Mouse (Mus musculus): Measurements from ENCODE around the gene Ccdc170.
"Not testable (repeated sequence)": the region's sequence is repeated elsewhere in the genome, so short reads cannot be mapped to it uniquely, and the experiment has no call there.

Gene Ccdc170

DNA sequence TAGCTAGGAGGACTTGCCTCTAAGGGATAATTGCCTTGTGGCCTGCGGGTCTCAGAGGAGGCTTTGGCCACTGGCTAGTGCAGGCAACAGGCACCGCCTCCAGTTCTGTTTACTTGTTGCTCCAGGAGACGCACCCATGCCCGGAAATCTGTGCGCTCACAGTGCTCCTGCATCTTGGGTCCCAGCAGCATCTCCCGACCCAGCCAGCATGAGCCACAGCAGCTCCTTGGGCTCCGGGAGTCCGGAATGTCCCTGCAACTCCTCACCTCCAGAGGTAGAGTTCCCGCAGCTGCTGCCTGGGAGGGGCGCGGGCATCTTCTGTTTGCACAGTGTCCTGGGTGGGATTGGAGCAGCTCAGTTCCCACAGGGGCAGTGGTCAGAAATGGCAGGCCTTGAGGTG is at the start of gene Ccdc170:
Gene Ccdc170, plus strand, starts transcription at position 148 of the 400 bp plus-strand sequence.
- peak; percentile 40 for DNase-seq (ENCODE audit: low read depth, low spot score)

DNA sequence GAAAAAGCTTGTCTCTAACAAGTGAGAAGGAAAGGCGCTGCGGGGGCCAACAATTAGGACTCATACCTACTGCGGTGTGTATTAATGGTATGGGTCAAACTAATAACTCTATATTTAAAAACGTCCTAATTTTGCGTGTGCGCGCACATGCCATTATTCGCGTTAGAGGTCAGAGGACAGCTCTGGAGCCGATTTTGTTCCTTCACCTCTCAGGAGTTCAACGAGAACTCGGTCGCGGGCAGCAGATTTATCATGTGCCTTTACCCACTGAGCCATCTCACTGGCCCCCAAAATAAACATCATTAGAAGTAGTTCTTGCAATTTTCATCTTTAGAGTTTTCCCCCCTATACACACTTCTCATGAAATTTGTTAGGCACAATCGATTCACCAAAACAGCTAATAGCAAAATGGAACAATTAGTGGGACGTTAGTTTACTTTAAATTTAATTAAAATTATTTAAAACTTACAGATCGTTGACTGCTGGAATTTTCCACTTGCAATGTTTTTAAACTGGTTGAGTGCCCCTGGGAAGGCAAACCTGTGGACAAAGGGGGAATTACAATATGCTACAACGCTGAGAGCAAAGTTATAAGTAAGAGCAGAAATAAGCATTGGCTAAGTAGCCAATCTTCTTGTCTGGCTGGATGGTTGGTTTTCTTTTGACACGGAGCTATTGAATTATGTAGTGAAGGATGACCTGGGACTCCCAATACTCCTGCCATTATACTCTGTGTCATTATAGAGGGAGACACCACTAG is 49.1 kb upstream of the Ccdc170 start:
- no peak for DNase-seq (ENCODE audit: low read depth, low spot score)

GRCm38 (mm10) chr10:4433871-4434270 is 48.4 kb upstream of the Ccdc170 start:
- not testable (repeated sequence) for DNase-seq (ENCODE audit: low read depth, low spot score)

GRCm38 (mm10) chr10:4435416-4435815 is 46.9 kb upstream of the Ccdc170 start:
- DNase-seq (ENCODE audit: low read depth, low spot score): no peak

DNA sequence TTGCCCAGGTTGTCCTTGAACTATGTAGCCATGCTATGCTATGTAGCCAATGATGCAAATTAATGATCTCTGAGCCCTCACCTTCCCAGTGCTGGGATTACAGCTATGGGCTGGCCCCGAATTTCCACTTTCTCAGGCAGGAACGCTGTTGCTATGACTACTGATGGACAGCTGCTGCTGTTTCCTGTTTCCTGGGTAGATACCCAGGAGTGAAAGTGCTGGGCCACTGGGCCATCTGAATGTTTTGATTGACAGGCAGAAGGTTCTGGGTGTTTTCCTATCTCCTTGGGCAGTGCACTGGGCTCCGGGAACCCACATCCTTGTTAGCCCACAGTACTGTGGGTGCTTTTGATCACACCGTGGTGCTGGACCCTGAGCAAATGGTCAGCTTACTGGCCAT is 25.9 kb upstream of the Ccdc170 start:
- no peak for DNase-seq (ENCODE audit: low read depth, low spot score)

GRCm38 (mm10) chr10:4460201-4460600 is 22.1 kb upstream of the Ccdc170 start:
- DNase-seq (ENCODE audit: low read depth, low spot score): no peak

DNA sequence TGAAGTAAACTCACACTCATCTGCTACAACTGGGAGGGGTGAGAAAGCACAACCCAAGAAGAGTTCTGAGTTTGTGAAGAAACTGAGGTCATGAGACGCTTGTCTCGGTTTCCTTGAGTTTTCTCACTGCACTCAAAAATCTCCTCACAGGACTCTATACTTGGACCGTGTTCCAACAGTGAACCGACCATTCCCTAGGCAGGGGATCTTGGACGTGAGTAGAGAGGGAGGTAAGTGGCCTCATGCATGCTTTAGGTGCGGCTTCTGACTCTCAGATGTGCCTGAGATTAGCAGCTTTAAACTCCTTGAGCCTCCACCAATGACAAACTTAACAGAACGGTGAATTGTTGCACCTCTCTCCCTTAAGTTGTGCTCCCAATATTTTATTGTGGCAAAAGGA is 16.5 kb upstream of the Ccdc170 start:
- DNase-seq (ENCODE audit: low read depth, low spot score): no peak

- DNase-seq (ENCODE audit: low read depth, low spot score): no peak
Observed at GRCm38 (mm10) chr10:4469406-4469805, 12.9 kb upstream of the Ccdc170 start.

DNA sequence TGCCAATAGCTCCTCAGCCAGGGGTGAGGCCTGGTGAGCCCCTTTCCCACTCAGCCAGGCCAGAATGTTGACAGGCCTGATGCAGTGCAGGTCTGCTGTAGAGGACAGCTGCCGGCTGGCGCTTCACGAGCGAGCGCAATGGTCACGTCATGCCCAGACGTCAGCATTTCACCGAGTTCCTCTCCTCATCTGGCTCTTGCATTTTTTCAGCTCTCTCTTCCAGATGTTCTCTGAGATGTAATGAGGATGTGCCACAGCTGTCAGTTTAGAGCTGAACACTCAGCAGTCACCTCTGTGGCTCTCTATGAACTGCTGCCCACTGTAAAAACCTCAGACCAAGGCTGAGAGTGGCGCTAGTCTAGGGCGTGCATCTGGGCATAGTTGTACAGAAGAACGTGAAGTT is 8.7 kb upstream of the Ccdc170 start:
- no peak for DNase-seq (ENCODE audit: low read depth, low spot score)

DNA sequence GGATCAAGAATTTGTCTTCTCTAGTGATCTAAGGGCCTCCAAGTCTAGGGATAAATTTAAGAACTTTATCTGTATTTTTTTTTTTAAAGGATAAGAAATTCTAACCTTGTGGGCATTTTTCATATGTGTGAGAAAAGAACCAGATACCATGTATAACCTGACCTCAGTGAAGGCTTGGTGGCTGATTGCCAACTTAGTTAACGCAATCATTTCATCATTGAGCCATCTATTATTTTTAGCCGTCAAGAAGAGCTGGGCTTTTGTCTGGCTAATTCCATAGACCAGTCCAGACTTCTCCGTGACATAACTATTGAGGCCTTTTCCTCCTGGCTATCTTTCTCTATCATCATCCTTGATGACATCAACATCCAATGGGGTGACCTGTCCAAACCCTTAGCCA is 6.9 kb upstream of the Ccdc170 start:
- no peak for DNase-seq (ENCODE audit: low read depth, low spot score)

DNA sequence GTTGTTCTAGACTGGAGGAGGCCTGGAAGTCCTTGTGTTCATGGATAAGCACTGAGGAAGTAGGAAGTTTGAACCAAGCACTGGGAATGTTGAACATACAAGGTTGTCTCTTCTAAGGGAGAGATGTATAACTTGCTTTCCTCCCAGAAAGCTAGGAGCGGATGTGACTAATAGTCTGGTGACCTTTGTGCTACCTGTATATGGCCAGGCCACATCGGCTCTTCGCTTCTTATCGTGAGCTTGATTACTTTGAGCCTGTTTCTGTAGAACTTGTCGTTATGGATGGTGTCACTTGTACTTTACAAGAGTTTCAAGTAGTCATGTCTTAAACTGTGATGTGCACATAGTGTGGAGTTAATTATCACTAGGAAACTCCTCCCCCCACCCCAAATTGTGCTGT is 5.7 kb upstream of the Ccdc170 start:
- DNase-seq (ENCODE audit: low read depth, low spot score): no peak

DNA sequence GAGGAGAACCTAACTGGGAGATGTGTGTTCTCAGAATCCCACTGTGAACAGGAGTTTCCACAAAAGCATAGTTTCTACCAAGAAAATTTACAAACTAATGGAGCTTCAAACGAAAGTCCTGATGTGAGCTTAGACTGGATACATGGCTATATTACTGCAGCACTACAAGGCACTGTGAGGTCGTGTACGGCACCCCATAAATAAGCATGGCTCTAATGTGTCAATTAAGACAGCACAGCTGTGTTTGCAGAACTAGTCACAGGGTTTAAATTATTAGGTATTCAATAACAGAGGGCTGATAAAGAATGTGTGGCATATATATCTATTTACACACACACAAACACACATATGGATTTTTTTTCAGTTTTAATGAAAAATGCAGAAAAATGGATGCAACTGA is 1.4 kb upstream of the Ccdc170 start:
- DNase-seq (ENCODE audit: low read depth, low spot score): no peak

DNA sequence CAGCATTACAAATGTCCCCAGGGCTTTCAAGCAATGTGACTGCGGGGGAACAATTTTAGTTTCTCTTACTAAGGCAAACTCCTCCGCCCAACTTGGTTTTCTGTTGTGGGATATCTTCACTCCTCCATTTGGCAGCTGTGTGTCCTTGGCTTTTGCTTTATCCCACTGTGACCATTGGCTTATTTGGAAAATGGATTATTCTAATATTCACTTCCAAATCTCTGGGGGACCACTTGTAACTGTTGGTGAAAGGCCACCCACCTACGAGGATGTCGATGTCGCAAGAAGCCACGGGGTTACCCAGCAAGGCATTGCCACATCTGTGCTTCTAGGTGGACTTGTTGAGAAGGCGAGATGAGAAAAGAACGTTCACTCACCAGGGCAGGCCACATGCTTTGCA is 607 bp upstream of the Ccdc170 start:
- peak; percentile 77 for DNase-seq (ENCODE audit: low read depth, low spot score)

GRCm38 (mm10) chr10:4483848-4484247 is 1.5 kb downstream of the Ccdc170 start:
- no peak for DNase-seq (ENCODE audit: low read depth, low spot score)

DNA sequence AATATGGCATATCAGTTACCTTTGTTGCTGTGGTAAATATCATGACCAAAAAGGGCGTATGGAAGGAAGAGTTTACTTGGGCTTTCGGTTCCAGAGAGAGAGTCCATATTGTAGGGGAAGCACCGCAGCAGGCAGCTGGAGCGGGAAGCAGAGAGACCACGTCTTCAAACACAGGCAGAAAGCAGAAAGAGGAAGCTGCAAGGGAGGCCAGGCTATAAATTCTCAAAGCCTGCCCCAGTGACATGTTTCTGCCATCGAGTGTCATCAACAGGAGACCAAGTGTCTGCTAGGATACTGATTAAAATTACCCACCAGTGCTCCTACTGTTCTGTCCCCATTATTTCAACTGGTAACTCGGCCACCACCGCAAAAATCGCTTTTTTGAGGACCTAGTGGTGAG is 2.7 kb downstream of the Ccdc170 start:
- DNase-seq (ENCODE audit: low read depth, low spot score): no peak

- no peak for DNase-seq (ENCODE audit: low read depth, low spot score)
Observed at GRCm38 (mm10) chr10:4489865-4490264, 7.6 kb downstream of the Ccdc170 start.

- DNase-seq (ENCODE audit: low read depth, low spot score): no peak
Observed at GRCm38 (mm10) chr10:4491281-4491680, 9.0 kb downstream of the Ccdc170 start.

DNA sequence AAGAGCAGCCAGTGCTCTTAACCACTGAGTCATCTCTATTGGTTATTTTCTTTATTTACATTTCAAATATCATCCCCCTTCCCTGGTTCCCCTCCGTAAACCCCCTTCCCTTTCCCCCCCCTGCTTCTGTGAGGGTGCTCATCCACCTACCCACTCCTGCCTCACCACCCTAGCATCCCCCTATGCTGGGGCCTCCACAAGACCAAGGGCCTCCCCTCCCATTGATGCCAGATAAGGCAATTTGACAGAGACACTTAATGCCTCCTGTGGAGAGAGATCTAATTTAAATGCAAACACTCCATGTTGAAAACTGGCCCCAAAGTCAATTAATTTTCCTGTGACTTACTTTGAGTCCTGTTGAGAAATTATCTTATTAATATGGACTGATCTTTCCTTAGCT is 9.7 kb downstream of the Ccdc170 start:
- DNase-seq (ENCODE audit: low read depth, low spot score): no peak

- DNase-seq (ENCODE audit: low read depth, low spot score): no peak
Observed at GRCm38 (mm10) chr10:4492909-4493308, 10.6 kb downstream of the Ccdc170 start.

DNA sequence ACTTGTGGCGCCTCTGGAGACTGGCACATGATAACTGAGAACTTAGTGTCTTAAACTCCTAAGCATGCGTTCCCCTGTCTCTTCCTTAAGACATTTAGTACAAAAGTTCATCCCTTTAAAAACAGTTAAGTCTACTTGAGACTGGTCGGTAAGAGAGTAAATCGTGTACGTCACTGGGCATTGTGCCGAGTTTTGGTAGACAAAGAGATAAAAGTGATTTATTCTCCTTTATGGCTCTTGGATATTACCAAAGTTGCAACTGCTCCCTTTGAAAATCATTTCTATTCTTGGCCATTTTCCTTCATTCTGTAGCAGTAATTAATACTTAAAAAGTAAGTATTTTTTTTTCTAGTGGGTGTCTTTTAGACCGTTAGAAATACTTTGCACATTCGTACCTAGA is 20.9 kb downstream of the Ccdc170 start:
- DNase-seq (ENCODE audit: low read depth, low spot score): no peak

GRCm38 (mm10) chr10:4512725-4513124 is 30.4 kb downstream of the Ccdc170 start:
- DNase-seq (ENCODE audit: low read depth, low spot score): no peak

- DNase-seq (ENCODE audit: low read depth, low spot score): no peak
Observed at GRCm38 (mm10) chr10:4517614-4518013, 35.3 kb downstream of the Ccdc170 start.

GRCm38 (mm10) chr10:4519645-4520044 is 37.3 kb downstream of the Ccdc170 start:
- no peak for DNase-seq (ENCODE audit: low read depth, low spot score)
